Mouse (Mus musculus) liver, embryonic 11.5 days (tissue): Measurements from ENCODE around the gene Erich6b. TPM values are rescaled to one million over a fixed set of nuclear protein-coding genes. Genes with fewer than 3 reads are reported as not detected.

Experiments
- ATAC-seq: fragments of 200-750 bp; cut with Nextera tagmentation; replicated peaks from 2 replicates; pipeline ENCODE4 v1.8.0; 2017; ENCODE audit warnings: moderate number of reproducible peaks, mild to moderate bottlenecking, moderate TSS enrichment, moderate library complexity; ENCODE audit not compliant: low FRiP score
- DNase-seq: peaks from one replicate; pipeline ENCODE4 v3.0.0-alpha.2; 2017; ENCODE audit warnings: low spot score
- H3K27ac ChIP-seq: fragments of 300-500 bp; sonication (generic); 2 replicates; pipeline ENCODE4 v1.5.1; 2014; ENCODE audit warnings: mild to moderate bottlenecking, low read depth, low read length, control low read depth
- H3K27me3 ChIP-seq: fragments of 300-500 bp; sonication (generic); replicated peaks from 2 replicates; pipeline ENCODE4 v1.6.1; 2014; ENCODE audit warnings: low read length, mixed read lengths; ENCODE audit not compliant: control insufficient read depth, insufficient read depth
- H3K36me3 ChIP-seq: fragments of 300-500 bp; sonication (generic); 2 replicates; pipeline ENCODE4 v1.6.1; 2014; ENCODE audit warnings: mild to moderate bottlenecking, low read length, moderate library complexity, mixed read lengths; ENCODE audit not compliant: control insufficient read depth, insufficient read depth
- H3K4me1 ChIP-seq: fragments of 300-500 bp; sonication (generic); replicated peaks from 2 replicates; pipeline ENCODE4 v1.6.1; 2014; ENCODE audit warnings: low read length, mixed read lengths; ENCODE audit not compliant: control insufficient read depth, insufficient read depth
- H3K4me2 ChIP-seq: fragments of 300-500 bp; sonication (generic); 2 replicates; pipeline ENCODE4 v1.6.1; 2014; ENCODE audit warnings: mild to moderate bottlenecking, control low read depth, moderate library complexity
- H3K4me3 ChIP-seq: fragments of 300-500 bp; sonication (generic); 2 replicates; pipeline ENCODE4 v1.5.1; 2014; ENCODE audit warnings: low read depth, low read length, control low read depth
- H3K9ac ChIP-seq: fragments of 300-500 bp; sonication (generic); 2 replicates; pipeline ENCODE4 v1.6.1; 2014; ENCODE audit warnings: low read depth, low read length, control low read depth
- H3K9me3 ChIP-seq: fragments of 300-500 bp; sonication (generic); 2 replicates; pipeline ENCODE4 v1.6.1; 2016; ENCODE audit warnings: low read length, inconsistent platforms, mixed read lengths; ENCODE audit not compliant: control insufficient read depth
- WGBS: fragments of 180-500 bp; shearing (Covaris S2); extraction: QIAGEN DNeasy Blood & Tissue Kit; methylation state at CpG from one replicate; pipeline ENCODE4 v1.1.7; 2014; 5-methylcytosine and 5-hydroxymethylcytosine counted together
- polyA plus RNA-seq: library from polyadenylated mRNA; unstranded; fragments of >200 nt; fragmentation: Nextera tagmentation; extraction: Ambion mirVana; gene quantifications from 2 replicates; pipeline ENCODE4 v1.2.1, GENCODE M21; 2014

Erich6b gene
- not detected in 2 replicates for polyA plus RNA-seq

DNA sequence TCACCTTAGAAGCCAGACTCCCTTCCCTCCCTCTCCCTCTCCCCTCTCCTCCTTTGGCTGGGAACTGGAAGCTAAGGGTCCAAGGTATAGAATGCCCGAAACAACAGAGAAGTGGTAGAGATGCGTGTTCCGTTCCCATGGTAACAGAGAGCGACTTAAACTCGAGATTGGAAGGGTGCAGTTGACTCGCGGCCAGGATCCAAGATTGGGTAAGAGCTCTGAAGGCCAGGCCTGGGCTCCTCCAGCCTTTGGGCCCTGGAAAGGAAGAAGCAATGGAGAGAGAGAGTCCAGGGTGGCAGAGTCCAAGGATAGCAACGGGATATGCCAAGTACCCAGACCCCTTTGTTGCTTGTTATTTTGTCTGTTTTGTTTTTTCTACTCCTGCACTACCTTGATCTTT lies at the start of gene Erich6b:
TSS of gene Erich6b (plus strand) at position 180 of the 400 bp plus-strand sequence.
- Histone ChIP-seq H3K4me2 (no peak within 1 kb of the TSS), H3K4me3 (no peak within 1 kb of the TSS), H3K27me3 (no peaks in the 10 kb centered on the region), H3K9ac (no peak within 1 kb of the TSS), H3K36me3 (no peaks in the 10 kb centered on the region), H3K4me1 (no peaks in the 10 kb centered on the region), H3K9me3 (no peaks in the 10 kb centered on the region), H3K27ac (no peak within 1 kb of the TSS)
- 80% methylated on average over 8 of the region's 8 CpGs for whole genome bisulfite sequencing
- ATAC-seq (no peak), DNase-seq (no peak)

DNA sequence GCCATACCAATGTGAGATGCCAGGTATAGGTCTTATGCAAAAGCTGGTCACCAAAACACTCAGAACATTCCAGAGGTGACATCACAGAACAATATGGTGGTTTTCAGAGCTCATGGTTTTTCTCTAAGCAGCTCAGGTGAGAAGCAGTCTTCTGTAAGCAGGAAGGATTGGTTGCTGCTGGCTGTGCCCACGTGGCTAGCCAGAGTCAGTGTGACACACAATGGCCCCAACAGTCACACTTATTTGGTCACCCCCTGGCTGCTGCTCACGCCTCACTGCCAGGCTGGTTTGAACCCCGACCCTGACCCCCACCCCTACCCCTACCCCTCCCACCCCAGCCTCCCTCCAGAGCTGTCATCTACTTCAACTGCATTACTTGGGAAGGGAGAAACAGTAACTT lies 49.1 kb upstream of the Erich6b start, which contains the start of gene Spert:
TSS of gene Spert (minus strand) at position 139 of the 400 bp plus-strand sequence.
- Histone ChIP-seq H3K36me3 (no peaks in the 10 kb centered on the region), H3K4me3 (no peak within 1 kb of the TSS), H3K27me3 (no peaks in the 10 kb centered on the region), H3K27ac (no peak within 1 kb of the TSS), H3K4me2 (no peak within 1 kb of the TSS), H3K4me1 (no peaks in the 10 kb centered on the region), H3K9ac (no peak within 1 kb of the TSS), H3K9me3 (no peaks in the 10 kb centered on the region)
- no peak for ATAC-seq
- WGBS = 61% methylated on average over 3 of the region's 3 CpGs
- DNase-seq = no peak

DNA sequence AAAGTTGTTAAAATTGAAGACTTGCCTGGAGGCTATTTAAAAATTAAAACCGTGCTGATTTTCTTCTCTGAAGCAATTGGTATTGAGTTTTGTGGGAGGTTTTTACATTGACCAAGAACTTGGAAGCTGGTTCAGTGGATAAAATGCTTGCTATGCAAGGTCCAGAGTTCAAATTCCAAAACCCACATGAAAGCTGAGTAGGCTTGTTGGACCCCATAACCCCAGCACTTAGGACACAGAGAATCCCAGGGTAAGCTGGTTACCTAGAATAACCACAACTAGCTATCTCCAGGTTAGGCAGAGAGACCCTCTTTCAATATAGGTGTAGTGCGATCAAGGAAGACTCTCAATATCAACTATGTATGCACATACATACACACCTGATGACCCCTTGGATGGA lies 32.9 kb upstream of the Erich6b start:
- Histone ChIP-seq H3K36me3 (no peaks in the 10 kb centered on the region), H3K27me3 (no peaks in the 10 kb centered on the region), H3K9me3 (no peaks in the 10 kb centered on the region), H3K9ac (no peak overlapping the region), H3K4me1 (no peaks in the 10 kb centered on the region), H3K4me2 (no peak overlapping the region), H3K27ac (no peak overlapping the region), H3K4me3 (no peak overlapping the region)
- WGBS = 82% methylated on average over 2 of the region's 2 CpGs
- DNase-seq = no peak
- ATAC-seq = no peak

DNA sequence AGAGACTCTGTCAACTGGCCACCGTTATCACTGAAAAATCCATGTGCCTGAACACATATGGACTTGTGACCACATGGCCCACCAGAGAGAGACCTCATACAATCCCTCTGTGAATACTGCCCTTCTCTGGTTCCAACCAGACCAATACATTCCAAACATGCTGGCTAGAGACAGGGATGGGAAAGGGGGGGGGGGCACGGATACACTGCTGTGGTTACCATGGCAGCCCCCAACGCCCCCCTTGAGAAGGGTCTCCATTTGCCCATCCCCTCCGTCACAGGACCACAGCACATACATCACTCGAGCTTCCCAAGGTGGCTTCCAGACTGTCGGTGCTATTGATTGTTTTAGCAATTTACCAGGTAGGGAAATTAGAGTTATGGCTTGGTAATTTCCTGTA lies 25.7 kb upstream of the Erich6b start:
- Histone ChIP-seq H3K4me2 (no peak overlapping the region), H3K27me3 (no peaks in the 10 kb centered on the region), H3K9ac (no peak overlapping the region), H3K4me1 (no peaks in the 10 kb centered on the region), H3K9me3 (no peaks in the 10 kb centered on the region), H3K27ac (no peak overlapping the region), H3K36me3 (no peaks in the 10 kb centered on the region), H3K4me3 (no peak overlapping the region)
- DNase-seq = no peak
- 80% methylated on average over 6 of the region's 6 CpGs for WGBS
- no peak for ATAC-seq

DNA sequence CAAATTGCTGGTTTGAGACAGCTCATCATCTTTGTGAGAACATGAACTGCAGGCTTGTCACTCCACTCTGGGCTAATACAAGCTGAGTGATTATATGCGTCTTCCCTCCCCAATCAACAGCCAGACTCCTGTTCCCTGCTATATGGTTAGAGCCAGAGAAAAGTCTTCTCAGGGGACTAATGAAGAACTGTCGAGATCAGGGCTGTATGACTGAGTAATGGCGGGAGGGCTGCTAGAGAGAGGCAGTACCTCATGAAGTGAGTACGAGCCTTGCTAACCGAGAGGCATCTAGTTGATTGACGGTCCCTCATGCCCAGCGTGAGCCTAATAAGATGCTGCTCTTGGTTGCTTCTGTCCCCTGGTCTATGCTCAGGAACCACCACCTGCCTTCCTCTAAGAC lies 19.1 kb upstream of the Erich6b start:
- DNase-seq (no peak), ATAC-seq (no peak)
- Histone ChIP-seq H3K27ac (no peak overlapping the region), H3K4me3 (no peak overlapping the region), H3K4me2 (no peak overlapping the region), H3K36me3 (no peaks in the 10 kb centered on the region), H3K9me3 (no peaks in the 10 kb centered on the region), H3K4me1 (no peaks in the 10 kb centered on the region), H3K9ac (no peak overlapping the region), H3K27me3 (no peaks in the 10 kb centered on the region)
- WGBS = 72% methylated on average over 7 of the region's 7 CpGs

DNA sequence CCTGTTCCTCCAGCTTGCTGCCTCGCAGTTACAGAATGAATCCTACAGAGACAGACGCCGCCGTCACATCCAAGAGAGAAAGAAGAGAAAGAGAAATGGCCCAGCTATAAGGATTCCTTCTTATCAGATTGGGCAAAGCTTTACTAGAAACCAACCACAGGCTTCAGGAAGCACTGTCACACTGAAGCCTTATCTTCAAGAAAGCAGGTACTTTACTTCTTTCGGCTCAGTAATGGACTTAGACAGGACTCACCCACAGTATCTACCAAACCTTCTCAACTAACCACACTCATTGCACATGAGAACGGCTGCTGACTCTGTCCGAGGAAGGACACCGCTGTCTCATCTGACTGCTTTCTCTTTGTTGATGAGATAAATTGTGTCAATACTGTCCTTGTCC lies 13.2 kb upstream of the Erich6b start:
- Histone ChIP-seq H3K27ac (no peak overlapping the region), H3K36me3 (no peaks in the 10 kb centered on the region), H3K27me3 (no peaks in the 10 kb centered on the region), H3K4me2 (peak overlapping the region; percentile 35; the same call in 1 of the 2 replicates), H3K4me1 (no peaks in the 10 kb centered on the region), H3K9me3 (no peaks in the 10 kb centered on the region), H3K4me3 (no peak overlapping the region), H3K9ac (no peak overlapping the region)
- no peak for DNase-seq
- ATAC-seq = no peak
- WGBS = 46% methylated on average over 8 of the region's 8 CpGs

DNA sequence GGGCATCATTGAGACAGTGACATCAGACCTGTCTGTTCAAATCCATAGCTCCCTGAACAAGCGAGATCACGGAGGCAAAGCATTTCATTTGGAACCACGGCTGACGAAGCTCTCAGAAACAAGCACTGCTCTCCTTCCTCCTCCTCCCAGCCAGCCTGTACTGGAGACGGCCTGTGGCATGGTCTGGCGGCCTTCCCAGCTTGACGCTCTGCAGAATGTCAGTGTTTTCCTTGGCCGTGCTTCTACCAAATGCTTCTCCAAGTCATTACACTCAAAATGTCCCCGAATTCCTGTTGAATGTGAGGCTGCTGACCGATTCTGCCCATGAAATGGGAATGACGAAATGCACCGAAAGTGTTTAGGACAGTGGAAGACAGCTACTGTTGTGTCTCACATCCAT lies 6.7 kb upstream of the Erich6b start:
- WGBS = 81% methylated on average over 12 of the region's 12 CpGs
- no peaks in the 10 kb centered on the region for H3K36me3 ChIP-seq
- H3K4me2 ChIP-seq = no peak overlapping the region
- DNase-seq = no peak
- ATAC-seq = no peak
- H3K4me1 ChIP-seq = no peaks in the 10 kb centered on the region
- H3K9ac ChIP-seq = no peak overlapping the region
- H3K27me3 ChIP-seq = no peaks in the 10 kb centered on the region
- H3K27ac ChIP-seq = no peak overlapping the region
- H3K9me3 ChIP-seq = no peaks in the 10 kb centered on the region
- no peak overlapping the region for H3K4me3 ChIP-seq

DNA sequence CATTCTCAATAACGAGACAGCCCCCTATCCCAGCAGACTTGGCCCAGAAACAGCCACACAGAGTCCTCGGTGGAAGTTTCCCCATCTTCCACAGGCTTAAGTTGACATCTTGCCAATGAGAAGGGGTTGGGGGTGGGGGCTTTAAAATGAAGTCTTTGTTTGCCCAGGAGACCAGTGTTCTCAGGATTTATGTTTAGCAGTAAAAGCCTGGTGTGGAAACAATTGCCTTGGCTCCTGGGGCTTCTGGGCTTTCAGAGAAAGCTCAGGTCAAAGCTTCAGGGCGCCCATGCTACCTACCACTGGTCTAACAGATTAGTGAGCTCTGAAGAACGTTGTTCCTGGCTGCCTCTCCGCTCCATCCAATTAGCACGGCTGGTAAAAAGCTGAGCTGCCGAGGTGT lies 6.0 kb upstream of the Erich6b start:
- Histone ChIP-seq H3K4me3 (no peak overlapping the region), H3K9me3 (no peaks in the 10 kb centered on the region), H3K4me1 (no peaks in the 10 kb centered on the region), H3K27ac (no peak overlapping the region), H3K4me2 (no peak overlapping the region), H3K27me3 (no peaks in the 10 kb centered on the region), H3K36me3 (no peaks in the 10 kb centered on the region), H3K9ac (no peak overlapping the region)
- DNase-seq (no peak), ATAC-seq (no peak)
- WGBS = 67% methylated on average over 7 of the region's 7 CpGs

DNA sequence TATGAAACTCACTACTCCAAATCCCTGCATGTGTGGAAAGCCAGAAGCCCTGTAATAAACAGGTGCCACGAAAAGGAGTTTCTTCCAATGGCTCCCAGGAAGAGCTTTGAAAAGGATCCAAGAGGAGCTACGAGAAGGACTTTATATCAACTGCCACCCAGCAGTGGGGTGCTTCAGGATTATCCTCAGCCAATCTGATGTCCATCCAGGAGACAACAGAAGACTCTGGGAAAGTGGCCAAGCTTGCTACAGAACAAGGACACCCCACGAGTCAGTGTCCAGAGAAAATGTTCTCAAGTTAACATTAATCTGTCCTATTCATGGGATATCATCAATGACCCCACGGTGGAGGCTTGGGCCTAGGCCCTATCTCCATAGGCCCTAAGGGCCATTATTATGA lies 4.4 kb upstream of the Erich6b start:
- H3K9me3 ChIP-seq = no peaks in the 10 kb centered on the region
- no peak overlapping the region for H3K4me2 ChIP-seq
- H3K27ac ChIP-seq = no peak overlapping the region
- WGBS = 65% methylated on average over 4 of the region's 4 CpGs
- no peaks in the 10 kb centered on the region for H3K4me1 ChIP-seq
- no peaks in the 10 kb centered on the region for H3K36me3 ChIP-seq
- H3K9ac ChIP-seq = no peak overlapping the region
- DNase-seq (no peak), ATAC-seq (no peak)
- H3K27me3 ChIP-seq = no peaks in the 10 kb centered on the region
- H3K4me3 ChIP-seq = no peak overlapping the region
